Mouse (Mus musculus) stomach, postnatal 0 days (tissue): Measurements from ENCODE around the gene Ceacam18.

Source experiments
- CTCF ChIP-seq: IDR thresholded peaks from 2 replicates; pipeline ENCODE4 v1.5.1; 2016; ENCODE audit warnings: antibody characterized with exemption, low read depth, mild to moderate bottlenecking, moderate library complexity
- EP300 ChIP-seq: optimal IDR thresholded peaks from 2 replicates; pipeline ENCODE3; 2016; ENCODE audit warnings: antibody characterized with exemption

GRCm38 (mm10) chr7:43662804-43663203 is 28.3 kb downstream of the Ceacam18 start:
- TF ChIP-seq CTCF (no peak), EP300 (no peak)
